Mouse (Mus musculus) liver, postnatal 0 days (tissue): ENCODE measurements around the gene Agbl1.

Experiments used
- CTCF ChIP-seq: sonication (generic); IDR thresholded peaks from 2 replicates; pipeline ENCODE4 v1.5.1; 2016; ENCODE audit warnings: antibody characterized with exemption, low read depth
- EP300 ChIP-seq: IDR thresholded peaks from 2 replicates; pipeline ENCODE4 v1.6.1; 2016; ENCODE audit warnings: antibody characterized with exemption, low read depth, mild to moderate bottlenecking

- TF ChIP-seq CTCF (no peak), EP300 (no peak)
Measured at GRCm38 (mm10) chr7:76674856-76675255, 445.2 kb downstream of the Agbl1 start.
